Mouse (Mus musculus): Measurements from ENCODE around the gene Myl3.

DNA sequence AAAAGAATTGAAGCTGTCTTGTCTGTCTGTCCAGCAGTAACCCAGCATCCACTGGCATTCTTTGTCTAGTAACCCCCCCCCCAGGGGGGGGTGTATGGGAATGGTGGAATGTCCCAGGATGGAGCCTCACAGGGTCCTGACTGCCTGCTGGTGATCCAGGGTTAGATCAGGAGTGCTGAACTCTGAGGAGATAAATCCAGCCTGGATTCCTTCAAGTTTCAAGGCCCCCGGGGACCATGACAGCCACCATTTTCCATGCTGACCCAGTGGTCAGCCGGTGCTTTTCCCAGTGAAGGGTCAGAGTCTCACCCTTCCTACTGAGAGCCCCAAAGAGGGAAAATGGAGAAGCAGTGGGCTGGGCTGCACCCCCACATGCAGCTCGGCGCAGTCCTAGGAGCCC is 9.8 kb upstream of the Myl3 start:
- TF ChIP-seq GATA1 (IDR thresholded peaks at IDR 0.05; ENCODE audit: borderline replicate concordance, low read length) (no peak), CTCF (IDR thresholded peaks at IDR 0.05; ENCODE audit: low read depth, low read length) (no peak), POLR2AphosphoS5 (IDR thresholded peaks at IDR 0.05; ENCODE audit: insufficient replicate concordance, low read depth, low read length) (no peak), TAL1 (conservative IDR thresholded peaks at IDR 0.05; ENCODE audit: low read depth, low read length) (no peak)

Data from G1E (cell line).